Mouse (Mus musculus): Measurements from ENCODE around the gene Mkln1.
A peak's percentile ranks its signal among the peaks of the same experiment; 100 is the strongest.

The Mkln1 gene

GRCm38 (mm10) chr6:31397775-31398430, 632 bp upstream of the Mkln1 start:
- DNase-seq (ENCODE audit: low read depth, low spot score), result peak; percentile 3

DNA sequence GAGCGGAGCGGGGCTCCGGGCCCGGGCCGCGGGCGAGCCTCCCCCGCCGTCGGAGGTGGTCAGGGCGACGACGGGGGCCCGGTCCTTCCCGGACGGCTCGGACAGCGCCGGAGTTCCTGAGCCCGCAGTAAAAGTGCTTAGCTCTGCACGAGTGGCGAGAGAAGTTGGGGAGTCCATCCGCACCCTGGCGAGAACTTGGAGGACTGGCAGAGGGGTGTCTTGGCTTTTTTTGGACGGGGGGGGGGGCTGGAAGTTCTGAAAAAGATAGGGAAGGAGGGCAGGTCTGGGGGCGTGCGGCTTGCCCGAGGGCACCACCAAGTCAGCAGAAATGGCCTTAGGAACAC, 643 bp downstream of the Mkln1 start:
- DNase-seq (ENCODE audit: low read depth, low spot score), result no peak

- DNase-seq (ENCODE audit: low read depth, low spot score), result peak; percentile 22
These were observed 1.0 kb downstream of the Mkln1 start for GRCm38 (mm10) chr6:31399566-31399965.

GRCm38 (mm10) chr6:31411017-31411416, 12.5 kb downstream of the Mkln1 start:
- no peak for DNase-seq (ENCODE audit: low read depth, low spot score)

DNA sequence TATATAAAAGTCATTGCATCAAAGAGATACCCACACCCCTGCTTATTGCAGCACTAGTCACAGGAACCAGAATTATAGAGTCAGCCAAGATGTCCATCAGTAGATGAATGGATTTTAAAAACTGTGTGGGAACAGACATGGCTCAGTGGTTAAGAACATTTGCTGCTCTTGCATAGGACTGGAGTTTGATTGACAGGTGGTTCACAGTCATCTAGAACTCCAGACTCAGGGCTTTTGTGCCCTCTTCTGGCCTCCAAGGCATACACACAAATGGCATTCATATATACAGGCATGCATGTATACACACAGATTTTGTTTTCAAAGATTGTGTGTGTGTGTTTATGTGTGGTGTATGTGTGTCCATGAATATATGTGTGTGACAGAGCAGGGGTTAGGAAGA, 14.0 kb downstream of the Mkln1 start:
- peak; percentile 58 for DNase-seq (ENCODE audit: low read depth, low spot score)

- no peak for DNase-seq (ENCODE audit: low read depth, low spot score)
These were observed 15.0 kb downstream of the Mkln1 start for GRCm38 (mm10) chr6:31413556-31413955.

DNA sequence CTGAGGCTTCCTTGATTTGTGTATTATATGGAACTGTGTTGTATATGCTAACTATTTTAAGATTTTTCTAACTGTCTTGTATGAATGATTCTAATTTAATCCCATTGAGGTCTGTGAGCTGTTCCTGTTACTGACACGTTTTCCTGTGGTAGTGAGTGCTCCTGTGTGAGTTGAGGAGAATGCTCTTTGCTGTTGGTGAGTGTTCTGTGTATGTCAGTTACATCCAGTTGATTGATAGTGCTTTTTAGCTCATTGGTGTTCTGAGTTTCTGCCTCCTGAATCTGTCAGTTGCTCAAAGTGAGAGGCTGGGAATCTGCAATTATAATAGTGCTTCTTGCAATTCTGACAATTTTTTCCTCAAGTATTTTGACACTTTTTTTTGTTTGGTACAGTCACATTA, 15.8 kb downstream of the Mkln1 start:
- DNase-seq (ENCODE audit: low read depth, low spot score), result no peak

GRCm38 (mm10) chr6:31425428-31425827, 26.9 kb downstream of the Mkln1 start:
- no peak for DNase-seq (ENCODE audit: low read depth, low spot score)

DNA sequence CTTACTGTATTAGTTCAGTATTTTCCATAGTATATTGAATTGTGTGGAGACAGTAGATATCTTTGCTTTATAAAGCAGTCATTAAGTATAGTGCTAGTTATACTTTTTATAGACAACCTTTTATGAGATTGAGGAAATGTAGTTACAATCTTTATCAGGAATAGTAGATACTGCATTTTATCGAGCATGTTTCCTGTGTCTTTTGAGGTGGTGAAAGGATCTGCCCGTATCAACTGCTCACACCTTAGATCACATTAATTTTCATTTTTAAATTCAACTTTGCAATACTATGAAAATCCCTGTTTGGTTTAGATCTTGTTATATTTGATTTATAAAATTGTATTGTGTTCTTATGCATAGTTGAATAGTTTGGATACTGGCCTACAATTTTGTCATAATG, 38.7 kb downstream of the Mkln1 start:
- no peak for DNase-seq (ENCODE audit: low read depth, low spot score)

GRCm38 (mm10) chr6:31445258-31445657, 46.7 kb downstream of the Mkln1 start:
- DNase-seq (ENCODE audit: low read depth, low spot score), result no peak

- peak; percentile 37 for DNase-seq (ENCODE audit: low read depth, low spot score)
These were observed 55.2 kb downstream of the Mkln1 start for GRCm38 (mm10) chr6:31453735-31454134.

DNA sequence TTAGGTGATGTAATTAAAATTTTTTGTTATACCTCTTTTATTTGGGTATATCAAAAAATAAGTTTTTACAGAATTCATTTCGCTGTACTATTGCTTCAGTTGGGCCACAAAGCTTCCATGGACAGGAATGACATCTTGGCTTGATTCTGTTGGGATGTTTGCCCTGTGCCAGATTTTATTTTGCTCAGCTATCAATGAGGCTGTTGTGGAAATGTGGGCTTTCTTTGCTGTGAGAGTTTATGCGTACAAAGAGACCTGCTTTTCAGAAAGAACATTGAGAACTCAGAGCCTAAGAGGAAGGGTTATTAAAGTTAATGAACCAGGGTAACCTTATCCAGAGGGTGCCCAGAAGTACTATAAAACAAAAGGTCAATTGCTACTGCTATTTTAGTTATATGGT, 56.8 kb downstream of the Mkln1 start:
- no peak for DNase-seq (ENCODE audit: low read depth, low spot score)

GRCm38 (mm10) chr6:31456988-31457387, 58.5 kb downstream of the Mkln1 start:
- DNase-seq (ENCODE audit: low read depth, low spot score), result no peak

DNA sequence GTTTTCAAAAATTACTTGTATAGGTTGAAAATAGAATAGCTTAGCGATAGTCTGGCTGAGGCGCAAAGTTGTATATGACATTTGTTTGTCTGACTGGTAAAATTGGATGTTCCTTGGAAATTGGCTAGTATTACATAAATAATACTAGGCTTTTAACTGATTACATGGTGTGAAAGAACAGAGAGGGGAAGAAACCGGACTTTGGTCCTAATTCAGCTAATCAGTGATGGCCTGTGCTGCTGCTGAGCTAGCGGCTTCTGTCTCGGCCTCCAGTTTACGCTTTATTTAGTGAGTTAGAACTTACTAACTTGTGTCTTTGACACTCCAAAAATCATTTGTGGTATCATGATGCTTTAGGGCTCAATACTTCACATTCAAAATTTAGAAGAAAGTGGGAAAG, 70.9 kb downstream of the Mkln1 start:
- no peak for DNase-seq (ENCODE audit: low read depth, low spot score)

- no peak for DNase-seq (ENCODE audit: low read depth, low spot score)
These were observed 79.7 kb downstream of the Mkln1 start for GRCm38 (mm10) chr6:31478221-31478620.

DNA sequence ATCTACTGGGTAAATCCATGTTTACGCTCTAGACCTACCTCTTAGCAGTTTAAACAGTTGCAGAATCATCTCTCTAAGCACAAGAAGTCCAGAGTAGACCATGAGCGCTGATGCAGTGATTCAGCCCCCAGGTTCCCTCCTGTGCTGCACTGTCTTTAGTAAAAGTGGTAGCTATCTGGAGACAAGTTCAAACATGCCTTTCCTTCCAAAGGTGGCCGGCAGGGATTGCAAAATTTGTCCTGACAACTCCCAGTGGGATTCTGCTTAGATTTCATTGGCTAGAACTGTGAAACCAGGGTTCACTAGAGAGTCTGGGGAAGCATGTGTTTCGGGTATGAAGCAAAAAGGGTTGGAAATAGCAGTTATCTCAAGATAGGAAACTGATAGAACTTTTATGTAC, 81.5 kb downstream of the Mkln1 start:
- no peak for DNase-seq (ENCODE audit: low read depth, low spot score)

GRCm38 (mm10) chr6:31486601-31487000, 88.1 kb downstream of the Mkln1 start:
- no peak for DNase-seq (ENCODE audit: low read depth, low spot score)

GRCm38 (mm10) chr6:31489950-31490349, 91.4 kb downstream of the Mkln1 start:
- no peak for DNase-seq (ENCODE audit: low read depth, low spot score)

DNA sequence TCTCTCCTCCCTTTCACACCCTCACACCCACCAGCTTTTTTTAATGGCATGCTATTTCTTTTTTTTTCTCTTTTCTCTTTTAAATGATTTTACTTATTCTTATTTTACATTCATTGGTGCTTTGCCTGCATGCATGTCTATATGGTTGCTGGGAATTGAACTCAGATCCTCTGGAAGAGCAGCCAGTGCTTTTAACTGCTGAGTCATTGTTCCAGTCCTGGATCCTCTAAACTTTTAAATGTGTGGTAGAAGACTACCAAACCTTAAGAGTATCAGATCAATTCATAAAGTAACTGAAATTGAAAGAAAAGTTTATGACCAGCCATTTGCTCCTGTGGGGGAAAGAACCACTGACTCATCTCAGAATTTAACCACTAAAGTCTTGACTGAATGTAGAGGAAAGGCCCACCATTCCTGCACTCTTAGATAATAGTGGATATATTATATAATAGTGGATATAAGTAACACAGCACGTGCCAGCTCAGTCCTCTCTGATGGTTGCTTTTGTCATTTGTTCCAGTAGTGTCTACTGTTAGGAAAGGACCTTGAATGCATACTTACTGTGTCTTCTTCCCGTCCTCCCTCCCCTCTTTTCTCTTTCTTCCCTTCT, 96.7 kb downstream of the Mkln1 start:
- DNase-seq (ENCODE audit: low read depth, low spot score), result no peak

DNA sequence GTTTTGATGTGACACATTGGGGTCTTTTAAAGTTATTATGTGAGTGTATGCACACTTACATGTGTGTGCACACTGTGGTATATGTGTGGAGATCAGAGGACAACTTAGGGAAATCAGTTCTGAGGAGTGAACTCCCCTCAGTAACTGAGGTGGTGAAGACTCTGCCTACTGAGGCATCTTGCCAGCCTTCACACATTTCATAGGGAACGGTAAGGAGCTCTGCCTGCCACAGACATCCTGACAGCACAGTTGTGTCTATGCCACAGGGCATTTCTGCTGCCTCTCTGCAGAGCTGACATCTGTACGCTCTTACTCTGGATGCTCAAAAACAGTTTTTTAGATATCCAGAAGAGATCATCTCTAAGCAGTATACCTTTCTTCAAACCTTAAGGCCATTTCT, 97.7 kb downstream of the Mkln1 start:
- DNase-seq (ENCODE audit: low read depth, low spot score), result no peak

- DNase-seq (ENCODE audit: low read depth, low spot score), result no peak
These were observed 101.3 kb downstream of the Mkln1 start for GRCm38 (mm10) chr6:31499836-31500235.

- no peak for DNase-seq (ENCODE audit: low read depth, low spot score)
These were observed 101.7 kb downstream of the Mkln1 start for GRCm38 (mm10) chr6:31500260-31500659.

DNA sequence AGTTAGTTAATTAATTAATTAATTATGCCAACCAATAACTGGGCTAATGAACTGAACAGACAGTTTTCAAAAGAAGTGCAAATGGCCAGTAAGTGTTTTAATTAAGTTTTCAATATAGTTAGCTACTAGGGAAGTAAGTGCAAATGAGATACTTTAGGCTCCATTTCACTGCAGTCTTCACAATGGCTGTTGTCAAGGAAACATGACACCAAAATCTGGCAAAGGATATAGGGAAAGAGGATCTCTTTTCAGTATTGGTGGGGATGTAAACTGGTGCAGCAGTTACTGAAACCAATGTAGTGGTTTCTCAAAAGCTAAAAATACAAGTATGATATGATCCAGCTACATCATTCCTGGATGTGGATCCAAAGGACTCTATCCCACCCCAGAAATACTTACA, 102.2 kb downstream of the Mkln1 start:
- no peak for DNase-seq (ENCODE audit: low read depth, low spot score)

DNA sequence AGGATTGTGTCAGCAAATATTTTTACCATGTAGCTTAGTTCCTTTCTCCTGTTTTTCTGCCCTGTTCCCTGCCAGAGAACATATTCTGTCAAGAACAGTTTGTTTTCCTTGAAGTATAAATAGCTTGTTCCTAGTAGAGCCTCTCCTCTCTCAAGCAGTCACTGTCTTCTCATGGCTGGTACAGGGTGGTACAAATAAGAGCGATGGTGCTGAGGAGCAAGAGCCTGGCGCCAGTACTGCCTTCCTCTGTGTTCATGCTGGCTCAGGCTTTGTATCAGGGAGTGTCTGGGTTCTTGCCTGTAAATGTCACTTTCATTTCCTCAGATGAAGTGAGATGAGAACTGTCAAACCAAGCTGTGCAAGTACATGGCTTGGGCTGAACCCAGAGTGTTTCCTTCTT, 104.1 kb downstream of the Mkln1 start:
- DNase-seq (ENCODE audit: low read depth, low spot score), result no peak
